Mouse (Mus musculus) 3T3-L1 (cell line): ENCODE measurements around the gene Hmgb2.

Experiments
- DNase-seq: peaks from one replicate; pipeline ENCODE4 v3.0.0-alpha.2; 2015; ENCODE audit warnings: low read depth, low spot score

The Hmgb2 gene

GRCm38 (mm10) chr8:57552102-57553032 lies 40.7 kb downstream of the Hmgb2 start:
- DNase-seq = no peak

GRCm38 (mm10) chr8:57560926-57561325 lies 49.2 kb downstream of the Hmgb2 start:
- DNase-seq = no peak

GRCm38 (mm10) chr8:57562741-57563140 lies 51.0 kb downstream of the Hmgb2 start:
- DNase-seq = no peak

GRCm38 (mm10) chr8:57563726-57564125 lies 52.0 kb downstream of the Hmgb2 start:
- DNase-seq = no peak

GRCm38 (mm10) chr8:57565039-57565438 lies 53.3 kb downstream of the Hmgb2 start:
- no peak for DNase-seq
